Mouse (Mus musculus) liver, adult 2 months (tissue): ENCODE data around the gene Ppp1cc. TPM values are rescaled to one million over a fixed set of nuclear protein-coding genes. Genes with fewer than 3 reads are reported as not detected.
"Not testable (repeated sequence)": the region's sequence is repeated elsewhere in the genome, so short reads cannot be mapped to it uniquely, and the experiment has no call there.

Experiments used
- DNase-seq: peaks from one replicate; pipeline ENCODE4 v3.0.0-alpha.2; 2011; ENCODE audit warnings: low read depth, low spot score; ENCODE audit errors: extremely low read depth
- H3K27ac ChIP-seq: fragments of 200-500 bp; replicated peaks from 2 replicates; pipeline ENCODE4 v1.5.1; 2012; ENCODE audit warnings: low read depth, mild to moderate bottlenecking, control low read depth, inconsistent platforms, low read length; ENCODE audit not compliant: insufficient read depth
- H3K27me3 ChIP-seq: fragments of 200-500 bp; 2 replicates; pipeline ENCODE4 v1.6.1; 2012; ENCODE audit warnings: mild to moderate bottlenecking, moderate library complexity, low read length, inconsistent platforms; ENCODE audit not compliant: control insufficient read depth, insufficient read depth
- H3K36me3 ChIP-seq: fragments of 200-500 bp; 2 replicates; pipeline ENCODE4 v1.6.1; 2012; ENCODE audit warnings: low read length, inconsistent platforms; ENCODE audit not compliant: control insufficient read depth, insufficient read depth
- H3K4me1 ChIP-seq: fragments of 200-500 bp; 2 replicates; pipeline ENCODE4 v1.6.1; 2011; ENCODE audit warnings: low read length; ENCODE audit not compliant: control insufficient read depth, insufficient read depth
- H3K4me3 ChIP-seq: fragments of 200-500 bp; 2 replicates; pipeline ENCODE4 v1.5.1; 2011; ENCODE audit warnings: low read depth, mild to moderate bottlenecking, control low read depth, low read length, moderate library complexity; ENCODE audit not compliant: insufficient read depth
- H3K79me2 ChIP-seq: fragments of 200-500 bp; 2 replicates; pipeline ENCODE4 v1.6.1; 2012; ENCODE audit warnings: inconsistent platforms, mild to moderate bottlenecking, low read length, moderate library complexity; ENCODE audit not compliant: control insufficient read depth, insufficient read depth
- H3K9ac ChIP-seq: fragments of 200-500 bp; 2 replicates; pipeline ENCODE4 v1.6.1; 2012; ENCODE audit warnings: low read depth, mild to moderate bottlenecking, control low read depth, inconsistent platforms, low read length
- CTCF ChIP-seq: fragments of 200-500 bp; IDR thresholded peaks from 2 replicates; pipeline ENCODE4 v1.5.1; 2011; ENCODE audit warnings: low read depth, low read length, control low read depth
- POLR2A ChIP-seq: fragments of 200-500 bp; IDR thresholded peaks from 2 replicates; pipeline ENCODE4 v1.6.1; 2011; ENCODE audit warnings: low read length, control low read depth; ENCODE audit not compliant: insufficient read depth; ENCODE audit errors: extremely low read depth
- WGBS: fragments of 180-500 bp; shearing (Covaris S2); methylation state at CpG from one replicate; pipeline ENCODE4 v1.1.7; 2018; 5-methylcytosine and 5-hydroxymethylcytosine counted together
- polyA plus RNA-seq: library from polyadenylated mRNA; depleted of rRNA; stranded (reverse); fragments of >200 nt; gene quantifications from 2 replicates; pipeline ENCODE4 v1.2.3, GENCODE M21; 2012
- total RNA-seq: library from RNA; depleted of rRNA; stranded (reverse); fragments of >200 nt; gene quantifications from 2 replicates; pipeline ENCODE4 v1.2.3, GENCODE M21; 2014

Ppp1cc gene
- total and polyA plus RNA-seq, 2 experiments, result 36.4 to 100 TPM

DNA sequence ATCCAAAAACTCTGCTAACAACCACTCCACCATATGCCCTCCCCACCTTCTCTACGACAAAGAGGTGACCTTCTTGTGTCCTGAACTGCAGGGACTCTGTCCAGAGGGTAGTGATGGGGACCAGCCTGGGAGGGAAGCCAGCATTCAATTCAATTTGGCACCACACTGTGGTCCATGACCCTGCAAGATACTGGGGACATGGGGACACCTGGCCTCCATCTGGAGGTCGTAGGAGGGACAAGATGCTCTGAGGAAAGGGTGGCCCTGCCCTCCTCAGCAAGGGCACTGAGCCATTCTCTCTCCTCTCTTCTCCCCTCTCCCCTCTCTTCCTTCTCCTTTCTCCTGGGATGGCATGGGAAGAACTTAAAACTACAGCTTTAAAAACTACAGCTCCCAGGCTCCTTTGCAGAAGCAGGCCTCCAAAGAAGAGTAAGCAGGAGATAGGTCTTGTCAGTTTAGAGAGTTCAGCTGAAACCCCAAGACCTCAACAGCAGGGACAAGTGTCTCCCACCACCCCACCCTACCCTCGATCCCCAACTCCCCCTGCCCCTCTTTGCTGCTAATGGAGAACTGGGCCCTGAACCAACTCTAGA lies 22.7 kb upstream of the Ppp1cc start:
- no peak overlapping the region for H3K27ac ChIP-seq
- H3K4me1 ChIP-seq, result peaks cover 4% of the 10 kb centered on the region; the same call in 1 of the 2 replicates
- H3K4me3 ChIP-seq, result no peak overlapping the region
- H3K9ac ChIP-seq, result no peak overlapping the region
- TF ChIP-seq POLR2A (no peak), CTCF (no peak)
- 58% methylated on average over 3 of the region's 3 CpGs for WGBS
- H3K27me3 ChIP-seq, result no peaks in the 10 kb centered on the region
- DNase-seq, result no peak
- no peaks in the 10 kb centered on the region for H3K36me3 ChIP-seq
- no peaks in the 10 kb centered on the region for H3K79me2 ChIP-seq

- Histone ChIP-seq H3K4me3 (no peak overlapping the region), H3K36me3 (no peaks in the 10 kb centered on the region), H3K9ac (no peak overlapping the region), H3K4me1 (peaks cover 4% of the 10 kb centered on the region; the same call in 1 of the 2 replicates), H3K27me3 (no peaks in the 10 kb centered on the region), H3K79me2 (no peaks in the 10 kb centered on the region), H3K27ac (no peak overlapping the region)
- no peak for TF ChIP-seq POLR2A
- no peak for TF ChIP-seq CTCF
- 74% methylated on average over 14 of the region's 14 CpGs for whole genome bisulfite sequencing
- no peak for DNase-seq
Observed at GRCm38 (mm10) chr5:122136508-122137408, 21.3 kb upstream of the Ppp1cc start.

- Histone ChIP-seq H3K9ac (no peak overlapping the region), H3K36me3 (no peaks in the 10 kb centered on the region), H3K4me1 (no peaks in the 10 kb centered on the region), H3K27ac (no peak overlapping the region), H3K27me3 (no peaks in the 10 kb centered on the region), H3K79me2 (no peaks in the 10 kb centered on the region), H3K4me3 (no peak overlapping the region)
- DNase-seq, result no peak
- no peak for TF ChIP-seq POLR2A
- TF ChIP-seq CTCF, result no peak
- 93% methylated on average over 15 of the region's 15 CpGs for WGBS
Observed at GRCm38 (mm10) chr5:122138856-122139255, 19.2 kb upstream of the Ppp1cc start.

DNA sequence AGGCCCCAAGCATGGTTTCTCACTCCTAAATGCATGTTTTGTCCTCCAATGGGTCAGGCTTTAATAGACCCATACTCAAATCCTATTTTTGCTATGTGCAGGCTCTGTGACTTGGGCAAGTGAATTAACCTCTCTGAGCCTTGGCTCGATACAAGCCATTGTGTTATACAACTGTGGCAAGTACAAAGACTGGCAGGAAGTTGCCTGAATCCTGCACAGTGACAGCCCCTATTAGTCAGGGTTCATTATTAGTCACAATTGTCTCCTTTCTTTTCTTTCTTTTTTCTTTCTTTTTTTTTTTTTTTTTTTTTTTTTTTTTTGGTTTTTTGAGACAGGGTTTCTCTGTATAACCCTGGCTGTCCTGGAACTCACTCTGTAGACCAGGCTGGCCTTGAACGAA lies 18.3 kb upstream of the Ppp1cc start:
- H3K4me3 ChIP-seq, DNase-seq, H3K9ac ChIP-seq, H3K36me3 ChIP-seq, H3K27ac ChIP-seq, H3K27me3 ChIP-seq, H3K4me1 ChIP-seq, H3K79me2 ChIP-seq: not testable (repeated sequence)
- 85% methylated on average over 2 of the region's 2 CpGs for WGBS

- no peak within 1 kb of the TSS for H3K9ac ChIP-seq
Observed at GRCm38 (mm10) chr5:122140723-122141122, 17.4 kb upstream of the Ppp1cc start, which contains the start of gene Ccdc63. Gene Ccdc63 (minus strand): TSS chr5:122140823.

More at GRCm38 (mm10) chr5:122140723-122141122, 17.4 kb upstream of the Ppp1cc start, which contains the start of gene Ccdc63:
- Histone ChIP-seq H3K79me2 (no peaks in the 10 kb centered on the region), H3K36me3 (no peaks in the 10 kb centered on the region), H3K27me3 (no peaks in the 10 kb centered on the region), H3K4me1 (no peaks in the 10 kb centered on the region), H3K27ac (no peak within 1 kb of the TSS), H3K4me3 (no peak within 1 kb of the TSS)
- TF ChIP-seq CTCF (no peak), POLR2A (no peak)
- no peak for DNase-seq
- 93% methylated on average over 3 of the region's 3 CpGs for WGBS
